Mouse (Mus musculus) liver, adult (tissue): ENCODE measurements at regions not wholly inside any gene's neighbourhood (a gene's known extent, or its start where the extent isn't known, plus 50 kb on each side); places are given as distances from the start of the nearest gene placed in this dataset.

Experiments
- GATA4 ChIP-seq: IDR thresholded peaks from 2 replicates; pipeline ENCODE4 v1.6.1; 2014; ENCODE audit warnings: mild to moderate bottlenecking, low read length; ENCODE audit not compliant: insufficient replicate concordance

- TF ChIP-seq GATA4, result no peak
Measured at GRCm38 (mm10) chr9:120765292-120765691, 163.7 kb upstream of the Ctnnb1 start.

- TF ChIP-seq GATA4, result no peak
Measured at GRCm38 (mm10) chr9:120766881-120767280, 162.1 kb upstream of the Ctnnb1 start.

GRCm38 (mm10) chr9:120767396-120767795, 161.6 kb upstream of the Ctnnb1 start:
- TF ChIP-seq GATA4, result no peak

GRCm38 (mm10) chr9:120769056-120769455, 160.0 kb upstream of the Ctnnb1 start:
- TF ChIP-seq GATA4, result no peak

- TF ChIP-seq GATA4, result no peak
Measured at GRCm38 (mm10) chr9:120769679-120770078, 159.3 kb upstream of the Ctnnb1 start.

- no peak for TF ChIP-seq GATA4
Measured at GRCm38 (mm10) chr9:120770886-120771285, 158.1 kb upstream of the Ctnnb1 start.

GRCm38 (mm10) chr9:120771896-120772530, 157.0 kb upstream of the Ctnnb1 start:
- no peak for TF ChIP-seq GATA4

GRCm38 (mm10) chr9:120774251-120774650, 154.8 kb upstream of the Ctnnb1 start:
- no peak for TF ChIP-seq GATA4

- TF ChIP-seq GATA4, result no peak
Measured at GRCm38 (mm10) chr9:120774772-120775171, 154.2 kb upstream of the Ctnnb1 start.

GRCm38 (mm10) chr9:120775721-120776120, 153.3 kb upstream of the Ctnnb1 start:
- TF ChIP-seq GATA4, result no peak

- TF ChIP-seq GATA4, result peak; percentile 73; the same call in 1 of the 2 replicates
Measured at GRCm38 (mm10) chr9:120776456-120777001, 152.5 kb upstream of the Ctnnb1 start.

GRCm38 (mm10) chr9:120777016-120777415, 152.0 kb upstream of the Ctnnb1 start:
- no peak for TF ChIP-seq GATA4

GRCm38 (mm10) chr9:120777501-120777900, 151.5 kb upstream of the Ctnnb1 start:
- no peak for TF ChIP-seq GATA4

GRCm38 (mm10) chr9:120778423-120778822, 150.6 kb upstream of the Ctnnb1 start:
- TF ChIP-seq GATA4, result peak; percentile 39; the same call in 1 of the 2 replicates

GRCm38 (mm10) chr9:120794210-120794609, 134.8 kb upstream of the Ctnnb1 start:
- TF ChIP-seq GATA4, result no peak

GRCm38 (mm10) chr9:120796111-120796880, 132.7 kb upstream of the Ctnnb1 start:
- TF ChIP-seq GATA4, result no peak
